Mouse (Mus musculus): ENCODE results near the gene Chd1l.
A peak's percentile ranks its signal among the peaks of the same experiment; 100 is the strongest.

Gene Chd1l

GRCm38 (mm10) chr3:97617091-97617825 lies 7.3 kb upstream of the Chd1l start:
- DNase-seq, result no peak

DNA sequence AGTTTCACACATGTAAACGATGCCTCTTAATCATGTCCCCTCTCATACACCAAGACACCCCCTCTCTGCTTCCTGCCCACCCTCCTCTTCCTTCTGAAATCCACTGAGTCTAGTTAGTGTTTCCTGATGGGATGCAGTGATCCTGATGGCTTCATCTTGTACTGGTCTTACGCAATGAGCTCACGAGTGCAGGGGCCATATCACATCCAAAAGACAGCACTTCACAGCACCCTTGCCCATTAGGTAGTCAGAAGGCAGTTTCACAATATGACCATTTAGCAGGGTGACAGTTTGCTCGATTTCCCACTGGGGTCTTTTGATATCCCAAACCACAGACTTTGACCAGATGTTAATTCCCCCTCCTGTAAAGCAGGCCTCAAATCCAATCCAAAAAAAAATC lies 5.9 kb upstream of the Chd1l start:
- DNase-seq, result no peak

GRCm38 (mm10) chr3:97615154-97615553 lies 5.2 kb upstream of the Chd1l start:
- DNase-seq, result no peak

DNA sequence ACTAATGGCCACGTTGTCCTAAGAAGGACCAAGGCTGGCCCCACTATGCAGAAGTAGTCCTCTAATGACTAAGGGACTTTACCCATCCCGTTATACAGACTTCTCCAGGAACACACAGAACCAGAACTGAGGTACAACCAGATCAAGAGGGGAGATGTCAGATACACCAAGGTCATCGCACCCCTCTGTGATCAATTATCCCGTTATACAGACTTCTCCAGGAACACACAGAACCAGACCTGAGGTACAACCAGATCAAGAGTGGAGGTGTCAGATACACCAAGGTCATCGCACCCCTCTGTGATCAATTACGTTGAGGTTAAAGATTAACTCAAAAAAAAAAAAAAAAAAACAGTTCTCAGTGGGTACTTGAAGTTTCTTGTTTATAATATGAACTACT lies 1.0 kb upstream of the Chd1l start:
- DNase-seq, result no peak

DNA sequence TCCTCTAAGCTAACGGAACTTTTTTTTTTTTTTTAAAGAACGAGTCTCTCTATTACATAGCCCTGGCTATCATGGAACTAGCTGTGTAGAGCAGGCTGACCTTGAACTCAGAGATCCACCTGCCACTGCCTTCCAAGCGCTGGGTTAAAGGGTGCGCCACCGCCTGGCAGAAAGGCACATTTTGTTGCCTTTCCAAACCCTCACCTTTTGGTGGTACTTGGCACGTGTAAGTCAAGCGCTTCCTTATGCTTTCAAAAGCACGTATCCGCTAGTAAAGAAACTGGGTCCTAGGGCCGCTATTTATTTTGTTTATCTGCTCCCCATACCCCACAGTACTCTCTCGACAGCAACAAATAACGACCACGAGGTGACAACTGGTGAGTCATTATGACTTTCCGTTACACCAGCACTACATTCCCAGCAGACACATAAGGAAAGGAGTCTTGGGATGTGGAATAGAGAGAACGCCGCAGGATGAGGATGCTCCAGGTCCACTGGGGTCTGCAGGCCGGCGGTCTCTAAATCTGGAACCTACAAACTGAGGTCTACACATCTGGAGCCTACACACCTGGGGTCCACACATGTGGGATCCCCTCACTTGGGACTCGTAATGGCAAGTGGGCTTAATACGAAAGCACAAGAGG lies 680 bp downstream of the Chd1l start:
- DNase-seq, result peak; percentile 45

GRCm38 (mm10) chr3:97600050-97600832 lies 9.8 kb downstream of the Chd1l start:
- no peak for DNase-seq

DNA sequence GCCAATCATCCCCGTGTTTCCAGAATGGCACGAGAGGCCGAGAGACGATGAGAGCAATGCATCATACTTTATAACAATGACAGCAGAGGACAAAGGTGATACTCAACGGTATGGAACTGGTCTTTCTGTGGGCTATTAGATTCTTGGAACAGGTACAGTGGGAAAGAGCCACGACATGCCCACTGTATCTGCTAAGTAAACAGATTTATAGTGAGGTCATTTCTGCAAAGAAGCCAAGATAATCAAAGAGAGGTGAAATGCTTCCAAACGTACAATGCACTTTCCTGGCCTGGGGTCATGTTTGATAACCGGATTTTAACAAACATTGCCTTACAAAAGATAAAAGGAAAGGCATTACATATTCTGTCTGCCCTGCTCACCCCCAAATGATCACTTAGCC lies 13.2 kb downstream of the Chd1l start:
- DNase-seq, result no peak

DNA sequence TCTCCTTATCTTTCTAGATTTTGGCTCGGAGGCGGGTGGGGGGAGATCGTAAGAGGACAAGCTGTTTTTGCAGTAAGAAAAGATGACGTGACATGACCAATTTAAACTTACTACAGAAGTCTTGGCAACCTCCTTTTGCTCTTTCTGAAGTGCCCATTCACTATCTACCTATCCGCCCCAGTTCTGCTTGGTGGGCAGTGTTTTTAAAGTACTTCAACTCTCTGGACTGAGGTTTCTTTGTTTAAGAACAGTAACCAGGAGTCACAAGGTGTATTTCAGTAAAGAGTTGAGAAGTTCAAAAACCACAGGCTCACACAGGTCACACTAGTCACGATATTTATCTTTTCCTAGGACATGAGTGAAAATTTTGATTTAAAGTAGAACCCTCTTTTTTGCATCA lies 14.9 kb downstream of the Chd1l start:
- no peak for DNase-seq

GRCm38 (mm10) chr3:97594140-97594539 lies 15.9 kb downstream of the Chd1l start:
- DNase-seq, result no peak

DNA sequence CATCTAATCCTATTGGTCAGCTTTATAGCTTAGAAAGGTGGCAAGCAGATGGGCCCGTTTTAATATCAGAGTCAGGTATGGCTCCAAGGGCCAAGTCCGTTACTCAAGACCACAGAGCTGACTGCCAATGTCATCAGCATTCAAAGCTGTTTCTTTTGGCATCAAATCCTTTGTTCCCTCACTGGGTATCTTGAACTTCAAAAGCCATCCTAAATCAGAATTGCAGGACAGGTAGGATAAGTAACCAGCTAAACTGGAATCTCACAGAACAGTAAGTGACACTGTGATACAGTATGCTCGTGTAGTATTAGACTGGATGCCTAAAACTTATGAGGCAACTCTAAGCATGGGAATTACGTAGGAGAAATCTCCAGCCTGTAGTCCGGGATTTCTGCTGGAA lies 16.9 kb downstream of the Chd1l start:
- DNase-seq, result no peak

GRCm38 (mm10) chr3:97590699-97591098 lies 19.3 kb downstream of the Chd1l start:
- DNase-seq, result no peak

- DNase-seq, result peak; percentile 9
Measured at GRCm38 (mm10) chr3:97587656-97588055, 22.3 kb downstream of the Chd1l start.

- peak; percentile 83 for DNase-seq
Measured at GRCm38 (mm10) chr3:97585383-97586160, 24.4 kb downstream of the Chd1l start.

DNA sequence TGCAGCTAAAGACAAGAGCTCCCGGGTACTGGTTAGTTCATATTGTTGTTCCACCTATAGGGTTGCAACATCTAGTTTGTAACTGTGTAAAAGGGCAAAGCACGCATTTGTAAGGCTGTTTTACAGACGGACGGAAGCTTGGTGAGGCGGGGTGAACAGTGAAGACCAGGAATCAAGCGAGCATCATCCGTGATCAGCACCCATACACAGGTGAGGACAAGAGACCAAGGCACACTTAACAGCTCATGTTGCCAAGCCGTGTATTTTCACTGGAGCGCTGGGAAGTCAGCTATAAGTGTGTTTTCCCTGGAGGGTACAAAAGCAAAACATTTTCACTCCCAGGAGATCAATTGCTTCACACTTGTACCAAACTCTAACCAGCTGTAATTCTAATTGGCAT lies 36.2 kb downstream of the Chd1l start:
- DNase-seq, result no peak

DNA sequence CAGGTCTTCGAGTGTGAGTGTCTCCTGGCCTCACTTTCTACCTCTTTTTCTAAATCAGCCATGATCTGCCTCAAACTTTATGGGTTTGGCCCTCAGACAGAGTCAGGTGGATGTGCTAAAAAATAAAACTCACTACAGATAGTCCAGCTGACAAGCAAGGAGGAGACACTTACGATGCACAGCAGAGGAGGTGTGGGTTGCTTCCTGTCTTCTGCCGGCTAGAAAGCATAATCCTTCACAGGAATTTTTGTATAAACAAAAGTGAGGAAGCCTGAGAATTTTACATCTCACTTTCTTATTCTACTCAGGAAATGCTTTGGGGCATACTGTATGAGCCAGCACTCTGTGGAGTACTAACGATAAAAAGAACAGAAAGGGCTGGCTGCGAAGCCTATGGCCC lies 45.4 kb downstream of the Chd1l start:
- DNase-seq, result no peak

DNA sequence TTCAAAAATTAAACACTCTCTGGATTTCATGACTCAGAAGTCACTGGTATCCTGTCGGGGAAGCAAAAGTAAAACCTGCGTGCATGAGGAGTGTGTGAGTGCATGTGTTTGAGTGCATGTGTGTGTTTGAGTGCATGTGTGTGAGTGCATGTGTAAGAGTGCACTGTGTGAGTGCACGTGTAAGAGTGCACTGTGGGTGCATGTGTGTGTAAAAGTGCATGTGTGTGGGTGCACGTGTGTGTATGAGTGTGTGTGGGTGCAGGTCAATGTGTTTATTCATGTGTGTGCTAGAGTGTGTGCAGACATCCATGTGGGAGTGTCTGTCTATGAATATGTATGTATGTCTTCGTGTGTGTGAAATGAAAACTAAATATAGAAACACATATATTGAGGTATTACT lies 51.4 kb downstream of the Chd1l start:
- no peak for DNase-seq

DNA sequence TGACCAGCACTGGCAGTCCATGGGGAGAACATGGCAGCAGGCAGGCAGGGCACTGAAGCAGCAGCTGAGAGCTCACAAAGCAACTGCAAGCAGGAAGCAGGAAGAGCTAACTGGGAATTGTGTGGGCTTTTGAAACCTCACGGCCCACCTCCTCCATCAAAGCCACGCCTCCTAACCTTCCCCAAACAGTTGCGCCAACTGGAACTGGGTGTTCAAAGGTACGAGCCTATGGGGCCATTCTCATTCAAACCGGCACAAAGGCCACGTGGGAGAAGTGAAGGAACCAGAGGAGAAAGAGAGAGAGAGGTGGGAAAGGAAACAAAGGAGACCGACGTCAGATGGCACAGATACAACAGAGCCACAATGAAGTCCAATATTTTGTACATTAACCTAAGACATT lies 63.8 kb downstream of the Chd1l start:
- no peak for DNase-seq

- DNase-seq, result no peak
Measured at GRCm38 (mm10) chr3:97540171-97540570, 69.8 kb downstream of the Chd1l start.

GRCm38 (mm10) chr3:97538634-97539033 lies 71.4 kb downstream of the Chd1l start:
- no peak for DNase-seq

- no peak for DNase-seq
Measured at GRCm38 (mm10) chr3:97537006-97537405, 73.0 kb downstream of the Chd1l start.

- DNase-seq, result no peak
Measured at GRCm38 (mm10) chr3:97535660-97536059, 74.3 kb downstream of the Chd1l start.

DNA sequence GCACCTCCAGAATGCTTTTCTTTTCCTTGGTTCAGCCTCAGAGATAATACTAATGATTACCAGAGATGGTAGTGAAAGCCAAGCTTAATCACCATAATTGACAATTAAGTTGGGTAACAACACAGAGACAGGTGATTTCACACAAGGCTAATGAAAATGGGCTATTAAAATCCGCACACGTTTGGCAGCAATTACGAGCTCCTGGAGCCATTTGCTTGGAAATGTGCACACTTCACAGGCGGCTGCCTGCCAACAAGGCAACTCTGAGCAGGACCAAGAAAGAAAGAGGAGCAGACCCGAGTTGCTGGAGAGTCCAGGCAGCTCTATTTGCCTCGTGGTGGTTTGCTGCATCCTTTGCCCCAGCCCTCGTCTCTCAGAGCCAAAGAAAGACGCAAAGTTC lies 84.5 kb downstream of the Chd1l start:
- DNase-seq, result no peak

GRCm38 (mm10) chr3:97524835-97525234 lies 85.2 kb downstream of the Chd1l start:
- DNase-seq, result no peak

Measured in lung, postnatal 10 days (tissue).